Mouse (Mus musculus) neural tube, embryonic 14.5 days (tissue): Measurements from ENCODE around the gene Gria2. TPM values are rescaled to one million over a fixed set of nuclear protein-coding genes. Genes with fewer than 3 reads are reported as not detected.

Source experiments
- ATAC-seq: fragments of 200-750 bp; cut with Nextera tagmentation; 2 replicates; pipeline ENCODE4 v1.8.0; 2017; ENCODE audit warnings: low read depth, mild to moderate bottlenecking, moderate TSS enrichment, moderate library complexity
- H3K27ac ChIP-seq: fragments of 300-500 bp; sonication (generic); 2 replicates; pipeline ENCODE4 v1.5.1; 2014; ENCODE audit warnings: low read depth, mild to moderate bottlenecking, control low read depth, low read length, moderate library complexity, mixed read lengths
- H3K27me3 ChIP-seq: fragments of 300-500 bp; sonication (generic); 2 replicates; pipeline ENCODE4 v1.6.1; 2014; ENCODE audit warnings: low read length; ENCODE audit not compliant: control insufficient read depth, insufficient read depth
- H3K36me3 ChIP-seq: fragments of 300-500 bp; sonication (generic); 2 replicates; pipeline ENCODE4 v1.6.1; 2014; ENCODE audit warnings: low read length, mixed read lengths; ENCODE audit not compliant: control insufficient read depth, insufficient read depth
- H3K4me1 ChIP-seq: fragments of 300-500 bp; sonication (generic); 2 replicates; pipeline ENCODE4 v1.6.1; 2014; ENCODE audit warnings: low read length; ENCODE audit not compliant: control insufficient read depth, insufficient read depth
- H3K4me2 ChIP-seq: fragments of 300-500 bp; sonication (generic); 2 replicates; pipeline ENCODE4 v1.6.1; 2014; ENCODE audit warnings: mild to moderate bottlenecking, low read depth, low read length, control low read depth
- H3K4me3 ChIP-seq: fragments of 300-500 bp; sonication (generic); 2 replicates; pipeline ENCODE4 v1.5.1; 2014; ENCODE audit warnings: low read depth, low read length, control low read depth, mixed read lengths
- H3K9ac ChIP-seq: fragments of 300-500 bp; sonication (generic); replicated peaks from 2 replicates; pipeline ENCODE4 v1.6.1; 2014; ENCODE audit warnings: low read depth, mild to moderate bottlenecking, control low read depth, low read length, mixed read lengths
- H3K9me3 ChIP-seq: fragments of 300-500 bp; sonication (generic); 2 replicates; pipeline ENCODE4 v1.6.1; 2016; ENCODE audit warnings: low read length; ENCODE audit not compliant: control insufficient read depth
- WGBS: fragments of 180-500 bp; shearing (Covaris S2); extraction: QIAGEN DNeasy Blood & Tissue Kit; methylation state at CpG from one replicate; pipeline ENCODE4 v1.1.7; 2014; 5-methylcytosine and 5-hydroxymethylcytosine counted together
- polyA plus RNA-seq: library from polyadenylated mRNA; unstranded; fragments of >200 nt; fragmentation: Nextera tagmentation; extraction: Ambion mirVana; gene quantifications from 2 replicates; pipeline ENCODE4 v1.2.1, GENCODE M21; 2014

Gria2 gene
- polyA plus RNA-seq, 1 experiment from 2014 or later = 293 TPM

GRCm38 (mm10) chr3:80805327-80805726 is 2.7 kb upstream of the Gria2 start:
- WGBS = 14% methylated on average over 1 of the region's 1 CpGs

GRCm38 (mm10) chr3:80803811-80804210 is 1.2 kb upstream of the Gria2 start:
- peaks cover 14% of the 10 kb centered on the region; the same call in 1 of the 2 replicates for H3K4me1 ChIP-seq
- no peak overlapping the region; the same call in 1 of the 2 replicates for H3K27ac ChIP-seq
- H3K36me3 ChIP-seq = no peaks in the 10 kb centered on the region
- no peak overlapping the region for H3K4me3 ChIP-seq
- 50% methylated on average over 1 of the region's 1 CpGs for WGBS
- peak overlapping the region; percentile 76; the same call in 1 of the 2 replicates for H3K4me2 ChIP-seq
- ATAC-seq = no peak
- no peaks in the 10 kb centered on the region for H3K9me3 ChIP-seq
- no peak overlapping the region for H3K9ac ChIP-seq
- H3K27me3 ChIP-seq = no peaks in the 10 kb centered on the region

More at GRCm38 (mm10) chr3:80805327-80805726, 2.7 kb upstream of the Gria2 start:
- Histone ChIP-seq H3K4me2 (no peak overlapping the region), H3K4me1 (peaks cover 2% of the 10 kb centered on the region; the same call in 1 of the 2 replicates), H3K36me3 (no peaks in the 10 kb centered on the region), H3K4me3 (no peak overlapping the region), H3K9me3 (no peaks in the 10 kb centered on the region), H3K27me3 (no peaks in the 10 kb centered on the region), H3K27ac (no peak overlapping the region), H3K9ac (no peak overlapping the region)
- ATAC-seq = no peak

GRCm38 (mm10) chr3:80803211-80803610 is 576 bp upstream of the Gria2 start:
- Histone ChIP-seq H3K27me3 (no peaks in the 10 kb centered on the region), H3K27ac (peak overlapping the region; percentile 92), H3K36me3 (no peaks in the 10 kb centered on the region), H3K4me2 (peak overlapping the region; percentile 76), H3K9ac (peak overlapping the region; percentile 80), H3K4me1 (peaks cover 20% of the 10 kb centered on the region), H3K4me3 (peak overlapping the region; percentile 52), H3K9me3 (no peaks in the 10 kb centered on the region)
- no peak for ATAC-seq
- 42% methylated on average over 8 of the region's 8 CpGs for WGBS

- 0 out of 2 replicates have a peak, but pooled peaks have one; percentile 0 for ATAC-seq
Observed at GRCm38 (mm10) chr3:80801827-80802310, 766 bp downstream of the Gria2 start.

GRCm38 (mm10) chr3:80800995-80801826 is 1.4 kb downstream of the Gria2 start:
- no peaks in the 10 kb centered on the region for H3K36me3 ChIP-seq
- peaks cover 25% of the 10 kb centered on the region for H3K4me1 ChIP-seq
- peak overlapping the region; percentile 92 for H3K27ac ChIP-seq
- H3K9me3 ChIP-seq = no peaks in the 10 kb centered on the region
- peak overlapping the region; percentile 52 for H3K4me3 ChIP-seq
- whole genome bisulfite sequencing = 4% methylated on average over 33 of the region's 33 CpGs
- peak overlapping the region; percentile 76 for H3K4me2 ChIP-seq
- peak; percentile 53 for ATAC-seq
- H3K27me3 ChIP-seq = no peaks in the 10 kb centered on the region
- peak overlapping the region; percentile 80 for H3K9ac ChIP-seq

More at GRCm38 (mm10) chr3:80801827-80802310, 766 bp downstream of the Gria2 start:
- 12% methylated on average over 6 of the region's 6 CpGs for WGBS
- H3K4me3 ChIP-seq = peak overlapping the region; percentile 52
- H3K4me2 ChIP-seq = peak overlapping the region; percentile 76
- peaks cover 25% of the 10 kb centered on the region for H3K4me1 ChIP-seq
- no peaks in the 10 kb centered on the region for H3K36me3 ChIP-seq
- peak overlapping the region; percentile 92 for H3K27ac ChIP-seq
- peak overlapping the region; percentile 80 for H3K9ac ChIP-seq
- H3K9me3 ChIP-seq = no peaks in the 10 kb centered on the region
- H3K27me3 ChIP-seq = no peaks in the 10 kb centered on the region

GRCm38 (mm10) chr3:80800299-80800994 is 2.2 kb downstream of the Gria2 start:
- Histone ChIP-seq H3K4me1 (peaks cover 25% of the 10 kb centered on the region), H3K36me3 (no peaks in the 10 kb centered on the region), H3K4me2 (peak overlapping the region; percentile 76), H3K27me3 (no peaks in the 10 kb centered on the region), H3K27ac (peak overlapping the region; percentile 92), H3K9me3 (no peaks in the 10 kb centered on the region), H3K9ac (peak overlapping the region; percentile 80), H3K4me3 (peak overlapping the region; percentile 52)
- WGBS = 2% methylated on average over 29 of the region's 29 CpGs
- ATAC-seq = peak; percentile 4

GRCm38 (mm10) chr3:80797935-80798334 is 4.7 kb downstream of the Gria2 start:
- peak overlapping the region; percentile 52; the same call in 1 of the 2 replicates for H3K4me3 ChIP-seq
- H3K36me3 ChIP-seq = no peaks in the 10 kb centered on the region
- ATAC-seq = no peak
- peaks cover 23% of the 10 kb centered on the region for H3K4me1 ChIP-seq
- H3K9ac ChIP-seq = no peak overlapping the region
- peak overlapping the region; percentile 76 for H3K4me2 ChIP-seq
- H3K9me3 ChIP-seq = no peaks in the 10 kb centered on the region
- 80% methylated on average over 1 of the region's 1 CpGs for WGBS
- H3K27me3 ChIP-seq = no peaks in the 10 kb centered on the region
- no peak overlapping the region for H3K27ac ChIP-seq

- H3K9ac ChIP-seq = no peak overlapping the region
- no peak for ATAC-seq
- H3K27me3 ChIP-seq = no peaks in the 10 kb centered on the region
- H3K36me3 ChIP-seq = no peaks in the 10 kb centered on the region
- no peak overlapping the region for H3K4me2 ChIP-seq
- H3K4me3 ChIP-seq = no peak overlapping the region
- peaks cover 25% of the 10 kb centered on the region for H3K4me1 ChIP-seq
- no peak overlapping the region for H3K27ac ChIP-seq
- no peaks in the 10 kb centered on the region for H3K9me3 ChIP-seq
Observed at GRCm38 (mm10) chr3:80796764-80797163, 5.9 kb downstream of the Gria2 start.
